Mouse (Mus musculus): ENCODE measurements around the gene Tmc8. TPM values are rescaled to one million over a fixed set of nuclear protein-coding genes. Genes with fewer than 3 reads are reported as not detected.
"Not testable (repeated sequence)": the region's sequence is repeated elsewhere in the genome, so short reads cannot be mapped to it uniquely, and the experiment has no call there.

The Tmc8 gene
- polyA plus RNA-seq, 1 experiment: 3.4 TPM

DNA sequence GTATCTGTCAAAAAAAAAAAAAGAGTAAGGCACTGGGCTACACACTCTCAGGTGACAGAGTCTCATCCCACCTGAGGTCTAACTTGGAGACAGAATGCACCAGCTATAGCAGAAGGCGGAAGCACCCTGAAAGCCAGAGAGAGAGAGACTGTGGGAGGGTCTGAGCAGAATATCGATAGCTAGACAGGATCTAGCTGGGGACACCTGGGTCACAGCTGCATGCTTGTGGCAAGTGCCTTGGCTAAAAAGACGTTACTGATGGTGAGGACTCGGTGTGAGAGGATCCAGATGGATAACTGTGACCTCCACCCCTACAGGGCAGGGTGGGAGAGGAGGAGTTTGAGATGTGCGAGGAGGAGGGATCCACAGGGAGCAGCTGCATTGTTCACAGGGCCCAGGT, 15.1 kb downstream of the Tmc8 start:
- DNase-seq (ENCODE audit: low spot score): no peak

GRCm38 (mm10) chr11:117797511-117798159, 15.8 kb downstream of the Tmc8 start, which contains the start of gene 6030468B19Rik:
Gene 6030468B19Rik (plus strand): TSS chr11:117797660.
- no peak for DNase-seq (ENCODE audit: low spot score)

GRCm38 (mm10) chr11:117798160-117798541, 16.3 kb downstream of the Tmc8 start:
- DNase-seq (ENCODE audit: low spot score): no peak

- DNase-seq (ENCODE audit: low spot score): no peak
These were observed 17.3 kb downstream of the Tmc8 start for GRCm38 (mm10) chr11:117799174-117799573.

GRCm38 (mm10) chr11:117800038-117800437, 18.2 kb downstream of the Tmc8 start:
- no peak for DNase-seq (ENCODE audit: low spot score)

DNA sequence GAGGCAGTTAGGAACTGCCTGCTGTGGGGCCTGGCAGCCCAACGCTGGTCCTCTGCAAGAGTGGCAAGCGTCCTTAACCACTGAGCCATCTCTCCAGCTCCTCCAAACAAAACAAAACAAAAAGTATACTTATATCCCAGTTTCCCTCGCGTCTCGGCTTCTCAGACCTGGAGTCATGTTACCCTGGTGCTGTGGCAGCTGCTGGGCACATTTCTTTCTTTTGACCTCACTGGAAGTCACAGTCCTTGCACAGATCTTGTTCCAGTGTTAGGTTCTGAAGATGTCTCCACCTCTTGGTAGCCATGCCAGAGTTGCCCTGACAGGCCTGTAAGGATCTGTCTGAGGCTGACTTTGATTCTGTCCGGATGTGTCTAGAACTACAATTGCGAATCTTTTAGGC, 19.8 kb downstream of the Tmc8 start:
- DNase-seq (ENCODE audit: low spot score): no peak

- DNase-seq (ENCODE audit: low spot score): no peak
These were observed 21.4 kb downstream of the Tmc8 start for GRCm38 (mm10) chr11:117803166-117803688.

DNA sequence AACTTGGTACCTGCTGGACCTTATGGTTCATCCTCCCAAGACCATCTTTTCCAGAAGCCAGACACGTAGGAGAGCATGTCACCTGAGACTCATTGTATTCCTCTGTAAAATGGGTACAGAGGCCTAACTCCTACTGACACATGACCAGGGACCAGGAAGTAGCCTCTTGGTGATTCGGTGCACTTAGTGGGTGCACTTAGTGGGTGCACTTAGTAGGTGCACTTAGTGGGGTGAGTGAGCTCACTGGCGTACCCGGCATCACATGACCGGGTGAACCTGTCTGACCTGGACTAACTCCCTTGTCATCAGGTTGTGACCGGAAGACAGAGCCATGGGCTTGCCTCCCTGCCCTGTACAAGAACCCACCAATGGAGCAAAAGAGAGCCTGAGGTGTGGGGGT, 24.9 kb downstream of the Tmc8 start:
- DNase-seq (ENCODE audit: low spot score): no peak

- peak; percentile 70 for DNase-seq (ENCODE audit: low spot score)
These were observed 27.8 kb downstream of the Tmc8 start, which contains the start of the genes Gm20708 and Syngr2 for GRCm38 (mm10) chr11:117809407-117810311. Gene Gm20708 (plus strand): TSS chr11:117809668. Gene Syngr2 (plus strand): TSS chr11:117809668.

DNA sequence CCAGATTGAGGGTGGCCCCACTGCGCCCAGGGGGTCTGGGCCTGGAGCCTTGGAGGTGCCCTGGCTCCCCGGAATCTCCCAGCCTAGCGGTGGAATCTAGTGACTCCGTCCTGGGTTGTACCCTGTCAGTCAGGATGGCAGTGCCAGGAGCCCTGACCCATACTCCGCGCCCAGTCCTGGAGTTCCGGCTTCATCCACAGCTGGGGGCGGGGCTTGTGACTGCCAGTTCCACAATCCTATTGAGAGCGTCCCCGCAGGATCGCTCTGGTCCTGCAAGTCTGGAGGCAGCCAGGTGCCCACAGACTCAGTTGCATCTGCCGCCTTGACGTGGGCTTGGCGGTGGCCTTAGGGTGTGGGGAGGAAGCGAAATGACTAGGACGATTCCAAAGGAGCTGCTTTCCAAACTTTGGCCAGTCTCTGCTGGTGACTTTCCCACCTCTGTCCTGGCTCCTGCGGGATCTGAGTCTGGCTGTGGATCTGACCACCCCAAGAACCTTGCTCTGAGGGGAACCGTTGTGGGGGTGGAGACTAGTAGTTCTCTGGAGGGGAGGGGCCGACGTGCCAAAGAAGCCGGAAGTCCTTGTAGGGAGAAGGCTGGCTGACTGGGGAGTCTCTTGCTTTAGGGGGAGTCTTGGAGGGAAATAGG, 28.6 kb downstream of the Tmc8 start:
- peak; percentile 73 for DNase-seq (ENCODE audit: low spot score)

GRCm38 (mm10) chr11:117813867-117814266, 32.0 kb downstream of the Tmc8 start:
- DNase-seq (ENCODE audit: low spot score): no peak

DNA sequence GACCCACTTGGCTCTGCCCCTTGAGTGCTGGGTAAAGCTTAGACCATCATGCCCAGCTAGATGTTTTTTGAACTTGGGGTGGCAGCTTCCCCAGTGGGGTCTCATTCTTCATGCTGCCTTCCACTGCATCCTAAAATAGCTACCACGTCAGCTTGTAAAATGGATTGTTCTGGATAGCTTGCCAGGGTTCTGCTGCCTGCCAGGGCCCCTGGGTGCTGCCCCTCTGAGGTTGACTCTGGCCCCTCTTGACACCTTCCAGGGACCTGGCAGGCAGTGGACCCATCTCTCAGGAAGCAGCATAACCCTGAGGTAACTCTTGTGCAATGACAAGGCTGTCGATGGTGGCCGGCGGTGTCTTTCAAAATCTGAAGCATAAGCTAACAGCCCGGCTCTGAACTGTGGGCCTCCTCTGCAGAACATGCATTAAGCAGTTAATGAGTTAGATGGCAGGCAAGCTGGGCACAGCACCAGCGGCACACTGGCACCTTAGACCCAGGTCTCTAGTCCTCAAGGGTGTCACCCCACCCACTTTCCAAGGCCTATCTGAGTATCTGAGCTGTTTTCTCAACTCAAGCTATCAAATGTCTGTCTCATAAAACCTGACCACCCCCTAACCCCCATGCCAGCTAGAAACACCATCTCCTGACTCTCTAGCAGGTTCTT, 33.0 kb downstream of the Tmc8 start:
- no peak for DNase-seq (ENCODE audit: low spot score)

DNA sequence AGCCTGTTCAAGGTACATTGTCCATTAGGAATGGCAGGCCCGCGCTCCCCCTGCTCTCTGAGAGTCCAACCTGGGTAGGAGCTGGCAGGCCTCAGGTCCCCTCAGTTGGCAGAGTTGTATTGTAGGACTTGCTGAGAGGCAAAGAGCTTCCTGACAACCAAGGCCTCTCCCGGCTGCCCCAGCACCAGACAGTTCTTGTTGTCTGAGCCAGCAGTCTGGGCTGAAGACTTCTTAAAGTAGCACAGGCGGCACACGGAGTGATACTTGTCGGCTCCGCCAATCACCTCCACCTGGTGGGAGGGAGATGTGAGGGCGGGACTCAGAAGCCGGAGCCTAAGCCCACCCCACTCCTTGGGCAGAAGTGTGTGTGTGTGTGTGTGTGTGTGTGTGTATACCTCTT, 34.0 kb downstream of the Tmc8 start:
- DNase-seq (ENCODE audit: low spot score): not testable (repeated sequence)

DNA sequence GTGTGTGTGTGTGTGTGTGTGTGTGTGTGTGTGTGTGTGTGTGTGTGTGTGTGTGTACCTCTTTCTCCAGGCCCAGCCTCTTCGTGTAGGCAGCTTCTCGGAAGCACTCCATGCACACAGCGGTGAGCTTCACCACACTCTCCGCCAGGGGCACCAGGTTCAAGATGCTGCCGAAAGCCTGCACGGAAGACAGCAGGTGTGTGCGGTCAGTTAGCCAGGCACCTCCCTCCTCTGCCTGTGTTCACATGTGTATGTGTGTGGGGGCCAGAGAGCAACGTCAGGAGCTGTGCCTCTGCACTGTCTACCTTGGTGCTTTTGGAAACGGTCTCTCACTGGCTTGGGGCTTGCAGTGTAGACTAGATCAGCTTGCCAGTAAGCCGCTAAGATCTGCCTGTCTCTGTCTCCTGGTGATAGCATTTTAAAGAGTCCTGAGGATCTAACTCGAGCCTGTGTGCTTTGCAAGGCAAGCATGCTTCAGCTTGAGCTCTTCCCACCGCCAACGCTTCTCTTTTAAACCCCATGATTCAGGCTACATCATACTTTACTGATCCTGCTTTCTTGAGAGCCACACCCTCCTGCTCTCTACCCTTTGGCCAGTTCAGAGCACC, 34.6 kb downstream of the Tmc8 start:
- DNase-seq (ENCODE audit: low spot score): no peak

GRCm38 (mm10) chr11:117819095-117819494, 37.2 kb downstream of the Tmc8 start:
- DNase-seq (ENCODE audit: low spot score): no peak

DNA sequence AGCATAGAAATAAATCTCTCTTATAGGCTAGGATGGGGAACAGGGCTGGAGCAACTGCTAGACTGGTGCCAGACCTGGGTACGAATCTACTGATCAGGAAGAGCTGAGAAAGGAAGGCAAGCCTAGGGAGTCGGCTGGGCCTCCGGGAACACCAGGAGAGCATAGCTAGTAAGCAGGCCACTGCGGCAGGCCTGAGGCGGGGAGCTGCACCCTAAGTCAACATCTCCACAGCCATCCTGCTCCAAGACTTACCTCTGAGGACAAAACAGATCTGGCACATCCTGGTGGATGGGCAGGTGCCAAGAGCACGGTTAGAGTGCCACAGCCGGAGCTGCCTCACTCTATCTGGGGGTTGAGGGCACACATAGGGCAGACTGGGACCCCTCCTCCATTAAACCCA, 38.3 kb downstream of the Tmc8 start:
- DNase-seq (ENCODE audit: low spot score): no peak

DNA sequence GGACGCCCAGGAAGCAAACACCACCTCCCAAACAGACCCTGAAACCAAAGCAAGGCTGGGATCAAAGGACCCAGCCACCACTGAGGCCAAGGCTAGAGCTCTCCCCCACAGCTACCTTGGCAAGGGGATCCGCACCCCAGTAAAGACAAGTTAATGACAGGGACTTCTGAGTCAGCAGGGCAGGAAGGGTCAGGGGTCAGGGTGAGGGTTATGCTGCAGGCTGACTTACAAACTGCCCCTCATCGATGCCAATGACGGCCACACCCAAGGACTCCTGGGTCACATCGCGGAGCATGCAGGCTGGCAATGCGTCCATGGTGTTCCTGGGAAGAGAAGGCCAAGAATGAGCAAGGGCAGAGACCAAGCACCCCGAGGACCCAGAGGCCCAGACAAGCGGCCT, 40.0 kb downstream of the Tmc8 start:
- no peak for DNase-seq (ENCODE audit: low spot score)

- DNase-seq (ENCODE audit: low spot score): no peak
These were observed 40.9 kb downstream of the Tmc8 start for GRCm38 (mm10) chr11:117822728-117823241.

DNA sequence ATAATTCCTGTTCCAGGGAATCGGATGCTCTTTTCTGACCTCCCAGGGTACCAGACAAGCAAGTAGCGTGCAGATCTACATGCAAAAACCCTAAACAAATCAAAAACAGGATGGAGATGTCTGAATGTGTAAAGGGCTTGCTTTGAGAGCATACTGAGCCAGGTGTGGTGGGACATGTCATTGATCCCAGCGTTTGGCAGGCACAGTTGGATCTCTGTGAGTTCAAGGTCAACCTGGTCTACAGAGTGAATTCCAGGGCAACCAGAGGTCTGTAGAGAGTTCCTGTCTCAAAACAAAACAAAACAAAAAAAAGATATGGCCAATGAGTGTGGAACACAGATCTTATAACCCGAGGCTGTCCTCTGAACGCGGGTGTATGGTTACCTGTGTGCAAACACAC, 41.5 kb downstream of the Tmc8 start:
- no peak for DNase-seq (ENCODE audit: low spot score)

DNA sequence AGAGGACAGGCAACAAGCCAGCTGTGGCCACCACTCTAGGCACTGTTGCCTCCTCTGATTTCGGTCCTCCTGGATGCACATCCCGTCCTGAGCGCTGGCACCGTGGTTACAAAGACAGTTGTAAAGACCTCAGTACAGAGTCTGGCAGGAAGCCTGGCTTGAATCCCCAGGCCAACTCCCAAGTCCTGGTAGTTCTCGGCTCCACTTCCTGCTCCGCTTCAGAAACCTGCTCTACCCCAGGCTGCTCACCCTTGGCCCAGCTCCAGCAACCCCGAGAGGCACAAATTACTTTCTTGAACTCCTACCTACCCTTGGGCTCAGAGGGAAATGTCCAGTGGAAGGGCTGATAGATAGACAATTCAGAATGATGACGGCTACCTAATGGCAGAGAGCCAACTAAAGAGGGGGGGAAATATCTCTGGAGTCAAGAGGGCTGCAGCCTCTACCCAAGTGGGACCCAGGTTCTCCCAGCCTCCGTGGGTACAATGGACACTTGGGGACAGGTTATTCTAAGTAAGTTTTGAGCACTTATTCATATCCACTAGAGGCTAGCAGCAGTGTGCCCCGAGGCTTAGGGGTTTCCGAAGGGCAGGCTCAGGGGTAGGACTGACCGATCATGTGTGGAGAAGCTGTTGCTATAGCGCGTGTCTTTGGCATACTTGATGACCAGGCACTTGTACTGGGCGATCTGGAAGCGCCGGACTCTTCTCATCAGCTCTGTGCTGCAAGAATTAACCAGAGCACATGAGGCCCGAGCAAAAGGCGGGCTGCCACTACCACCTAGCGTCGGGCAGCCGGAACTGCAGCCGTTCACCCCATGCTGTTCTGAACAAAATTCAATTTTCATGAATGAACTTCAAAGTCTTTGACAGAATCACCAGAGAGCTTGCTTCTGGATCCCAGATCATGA, 42.4 kb downstream of the Tmc8 start:
- DNase-seq (ENCODE audit: low spot score): peak; percentile 58
